Mouse (Mus musculus): ENCODE measurements at regions not wholly inside any gene's neighbourhood (a gene's known extent, or its start where the extent isn't known, plus 50 kb on each side); places are given as distances from the start of the nearest gene placed in this dataset.

- no peak for DNase-seq
These were observed 69.8 kb upstream of the Nudt7 start for GRCm38 (mm10) chr8:114063566-114063965.

GRCm38 (mm10) chr8:114072330-114072729 lies 61.0 kb upstream of the Nudt7 start:
- no peak for DNase-seq

GRCm38 (mm10) chr8:114074122-114074521 lies 59.2 kb upstream of the Nudt7 start:
- DNase-seq, result peak; percentile 27

- no peak for DNase-seq
These were observed 56.7 kb upstream of the Nudt7 start for GRCm38 (mm10) chr8:114076701-114077100.

GRCm38 (mm10) chr8:114081049-114081756 lies 52.2 kb upstream of the Nudt7 start:
- DNase-seq, result peak; percentile 42

GRCm38 (mm10) chr8:114081757-114082059 lies 51.6 kb upstream of the Nudt7 start:
- no peak for DNase-seq
